Mouse (Mus musculus) ES-Bruce4 (cell line): Measurements from ENCODE around the gene Tmem17.

ENCODE experiments used
- CTCF ChIP-seq: IDR thresholded peaks from one replicate; pipeline ENCODE4 v1.8.1; 2011; ENCODE audit warnings: low read depth, low read length
- EP300 ChIP-seq: IDR thresholded peaks from 2 replicates; pipeline ENCODE4 v1.6.1; 2011; ENCODE audit warnings: low read depth, low read length; ENCODE audit not compliant: insufficient read depth
- POLR2A ChIP-seq: IDR thresholded peaks from one replicate; pipeline ENCODE4 v1.8.1; 2011; ENCODE audit warnings: low read length; ENCODE audit not compliant: insufficient read depth

DNA sequence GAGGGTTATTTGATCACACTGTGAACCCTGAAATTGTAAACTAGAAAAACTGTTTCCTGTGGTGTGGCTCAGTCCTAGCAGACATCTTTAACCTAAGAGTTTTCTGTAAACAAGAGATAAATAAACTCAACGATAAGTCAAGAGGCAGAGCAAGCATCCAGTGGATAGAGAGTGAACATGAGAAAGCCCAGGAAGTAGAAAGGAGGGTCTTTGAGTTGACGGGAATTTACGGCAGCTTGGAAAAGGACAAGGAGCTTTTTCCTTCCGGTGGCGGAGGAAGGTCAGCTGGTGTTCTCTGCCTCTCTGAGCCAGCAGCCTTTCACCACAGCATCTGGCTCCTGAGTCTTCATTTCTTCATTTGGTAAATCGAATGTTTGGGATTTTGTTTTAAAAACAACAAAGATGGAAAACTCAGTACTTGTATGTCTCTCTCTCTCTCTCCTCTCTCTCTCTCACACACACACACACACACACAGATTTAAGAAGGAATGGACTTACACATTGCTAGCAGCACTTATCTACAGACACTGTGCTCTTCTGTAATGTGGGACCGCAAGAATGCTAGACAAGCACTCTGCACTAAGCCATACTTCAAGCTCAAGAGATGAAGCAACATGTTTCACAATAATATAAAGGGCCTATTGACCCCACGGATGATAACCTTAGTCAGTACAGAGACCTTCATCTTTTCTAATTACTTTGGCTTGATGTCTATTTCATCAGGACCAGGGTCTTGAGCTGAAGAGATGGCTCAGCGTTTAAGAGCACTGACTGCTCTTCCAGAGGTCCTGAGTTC lies 10.9 kb upstream of the Tmem17 start:
- no peak for TF ChIP-seq POLR2A
- no peak for TF ChIP-seq EP300
- no peak for TF ChIP-seq CTCF
